8 mouse cellular contexts compared by ENCODE assay signal in the genomic region with DNA sequence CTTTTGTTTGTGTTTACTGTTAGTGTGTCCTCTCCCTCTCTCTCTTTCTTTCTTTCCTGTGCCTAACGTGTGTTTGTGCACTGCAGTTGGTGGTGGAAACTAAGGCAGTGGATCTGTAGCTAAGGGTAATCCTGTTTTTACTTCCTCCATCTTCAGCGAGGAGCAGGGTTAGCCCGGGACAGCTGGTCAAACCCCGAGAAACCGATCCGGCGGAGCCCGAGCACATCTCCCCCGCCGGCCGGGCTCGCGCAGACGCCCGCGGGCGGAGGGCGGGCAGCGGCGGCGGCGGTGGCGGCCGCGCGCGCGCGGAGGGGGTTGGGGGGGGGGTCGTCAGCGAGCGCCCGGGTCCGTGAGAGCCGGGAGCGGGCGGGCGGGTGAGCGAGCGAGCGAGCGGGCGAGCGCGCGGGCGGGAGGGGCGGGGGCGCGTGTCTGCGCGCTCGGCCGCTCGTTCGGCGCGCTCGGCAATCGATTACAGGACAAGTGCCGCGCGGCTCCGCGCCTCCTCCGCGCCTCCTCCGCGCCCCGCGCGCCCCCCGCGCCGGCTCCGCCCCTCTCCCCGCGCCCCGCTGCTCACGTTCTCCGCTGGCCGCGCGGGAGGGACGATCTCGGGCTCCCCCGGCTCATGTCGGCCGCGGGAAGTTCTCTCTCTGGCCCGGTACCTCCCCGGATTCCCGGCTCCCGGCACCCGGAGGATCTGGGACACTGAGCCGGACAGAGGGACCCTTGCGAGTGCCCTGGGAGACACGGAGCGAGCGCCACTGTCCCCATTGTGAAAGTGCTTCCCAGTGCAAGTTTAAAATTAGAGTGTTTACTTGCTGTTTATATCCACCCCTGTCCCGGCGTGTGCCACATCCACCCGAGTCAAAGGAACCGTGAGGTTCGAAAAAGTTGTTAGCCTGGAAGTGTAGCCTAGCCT. TPM values are rescaled to one million over a fixed set of nuclear protein-coding genes. Genes with fewer than 3 reads are reported as not detected.
DNase-seq lines count a peak whose midpoint lies in the region; ATAC-seq and TF ChIP-seq lines count a peak whose summit lies in the region.

A gene (minus strand): TSS at position 170 of the 916 bp plus-strand sequence.

- TF ChIP-seq POLR2A in MEL (IDR thresholded peaks at IDR 0.05; ENCODE audit: control insufficient read depth in 1 of 2, insufficient read depth in 1 of 2, low read depth in 1 of 2, low read length in 2 of 2, poor library complexity in 1 of 2) = no peak

- H3K79me2 ChIP-seq in MEL (ENCODE audit: control insufficient read depth, insufficient read depth, low read length, poor library complexity) = peaks cover 4% of the 10 kb centered on the region; the same call in 1 of the 2 replicates

- TF ChIP-seq EP300 in MEL (IDR thresholded peaks at IDR 0.05; ENCODE audit: low read depth in 1 of 2, low read length in 2 of 2) = no peak

- no peaks in the 10 kb centered on the region for H3K27me3 ChIP-seq in MEL (ENCODE audit: control insufficient read depth in 1 of 2, insufficient read depth in 2 of 2, low read length in 2 of 2)
- no peaks in the 10 kb centered on the region for H3K27me3 ChIP-seq in lung, embryonic 14.5 days (ENCODE audit: insufficient read depth, low read length)

- H3K27ac ChIP-seq in MEL (ENCODE audit: control insufficient read depth, low read depth, low read length) = peak within 1 kb of the TSS; percentile 73
- H3K27ac ChIP-seq in lung, embryonic 14.5 days (ENCODE audit: low read depth) = peak within 1 kb of the TSS; percentile 83

- TF ChIP-seq RAD21 in MEL (IDR thresholded peaks at IDR 0.05; ENCODE audit: low read depth, low read length) = no peak

- peak within 1 kb of the TSS; percentile 93 to 96 for H3K4me3 ChIP-seq in MEL (ENCODE audit: control insufficient read depth in 1 of 2, insufficient read depth in 1 of 2, low read depth in 2 of 2, low read length in 2 of 2)
- H3K4me3 ChIP-seq in lung, embryonic 14.5 days (ENCODE audit: low read depth, low read length) = peak within 1 kb of the TSS; percentile 73

- no peaks in the 10 kb centered on the region for H3K9me3 ChIP-seq in MEL (replicated peaks; ENCODE audit: insufficient read depth, low read length)
- H3K9me3 ChIP-seq in lung, embryonic 14.5 days (ENCODE audit: low read depth, low read length) = no peaks in the 10 kb centered on the region

- peak within 1 kb of the TSS; percentile 87 for H3K9ac ChIP-seq in MEL (ENCODE audit: control insufficient read depth, low read depth, low read length, poor library complexity, severe bottlenecking)
- H3K9ac ChIP-seq in lung, embryonic 14.5 days = peak within 1 kb of the TSS; percentile 69

- WGBS in lung, embryonic 14.5 days = under 1% methylated on average over 59 of the region's 105 CpGs

- H3K4me2 ChIP-seq in lung, embryonic 14.5 days = peak within 1 kb of the TSS; percentile 67

- ATAC-seq in frontal cortex, adult (ENCODE audit: low TSS enrichment) = peak; percentile 75
- peak; percentile 73 to 75 for ATAC-seq in hematopoietic stem cell, adult 5-6 weeks (replicated peaks in 1 of 2; ENCODE audit: insufficient read depth in 1 of 2, low FRiP score in 2 of 2, low TSS enrichment in 1 of 2, low read depth in 1 of 2, poor library complexity in 2 of 2, severe bottlenecking in 2 of 2)
- ATAC-seq in lung, embryonic 14.5 days (ENCODE audit: insufficient read depth) = peak; percentile 92
- ATAC-seq in neutrophil, adult 5-6 weeks (ENCODE audit: extremely low read depth, insufficient number of reproducible peaks, low FRiP score, poor library complexity, severe bottlenecking) = peak; percentile 46; the same call in 1 of the 2 replicates

- peaks cover 3 to 8% of the 10 kb centered on the region in 2 experiments; a peak in 3 of 4 replicates for H3K4me1 ChIP-seq in MEL (ENCODE audit: control insufficient read depth in 1 of 2, insufficient read depth in 2 of 2, low read length in 2 of 2)
- no peaks in the 10 kb centered on the region for H3K4me1 ChIP-seq in lung, embryonic 14.5 days (ENCODE audit: insufficient read depth)

- TF ChIP-seq CTCF in MEL (IDR thresholded peaks at IDR 0.05 in 2 of 3, conservative IDR thresholded peaks at IDR 0.05 in 1 of 3; ENCODE audit: control insufficient read depth in 1 of 3, insufficient read depth in 1 of 3, low read depth in 2 of 3, low read length in 3 of 3, poor library complexity in 1 of 3, severe bottlenecking in 1 of 3) = no peak
- TF ChIP-seq CTCF in lung, embryonic 14.5 days (IDR thresholded peaks at IDR 0.05; ENCODE audit: low read depth) = no peak

- H3K36me3 ChIP-seq in MEL (ENCODE audit: control insufficient read depth in 1 of 2, insufficient read depth in 2 of 2, low read length in 2 of 2) = peaks cover 0 to 21% of the 10 kb centered on the region in 2 experiments; a peak in 2 of 4 replicates
- no peaks in the 10 kb centered on the region for H3K36me3 ChIP-seq in lung, embryonic 14.5 days (ENCODE audit: insufficient read depth)

- DNase-seq in MEL (ENCODE audit: low read depth, low spot score) = peak; percentile 82
- DNase-seq in cerebellum, adult 9-10 months = peak; percentile 68
- DNase-seq in layer of hippocampus, adult 8-10 months (ENCODE audit: low spot score in 2 of 2) = peak; percentile 37 to 62
- DNase-seq in lung, embryonic 14.5 days = peak; percentile 87
- DNase-seq in testis, postnatal 10 days (ENCODE audit: low spot score) = peak; percentile 86

TF ChIP-seq in MEL, 35 proteins besides CTCF, POLR2A, EP300 and RAD21:
- TF ChIP-seq GABPA (IDR thresholded peaks at IDR 0.05; ENCODE audit: low read depth, low read length) (no peak), MEF2A (IDR thresholded peaks at IDR 0.05; ENCODE audit: extremely low read depth, insufficient replicate concordance, low read depth, low read length, poor library complexity, severe bottlenecking) (no peak), GATA1 (IDR thresholded peaks at IDR 0.05; ENCODE audit: low read depth, low read length) (0 out of 2 replicates have a peak, but pooled peaks have one; percentile 1), NRF1 (IDR thresholded peaks at IDR 0.05; ENCODE audit: insufficient read depth, low read depth, low read length, poor library complexity, severe bottlenecking) (0 out of 2 replicates have a peak, but pooled peaks have one; percentile 13), ELF1 (IDR thresholded peaks at IDR 0.05; ENCODE audit: low read depth, low read length) (peak; percentile 31; the same call in 1 of the 2 replicates), SIN3A (IDR thresholded peaks at IDR 0.05; ENCODE audit: low read length) (peak; percentile 79), ETS1 (IDR thresholded peaks at IDR 0.05; ENCODE audit: low read depth, low read length) (0 out of 2 replicates have a peak, but pooled peaks have one; percentile 29), MXI1 (IDR thresholded peaks at IDR 0.05; ENCODE audit: low read depth, low read length) (peak; percentile 48), HCFC1 (IDR thresholded peaks at IDR 0.05; ENCODE audit: low read depth, low read length) (peak; percentile 61), ZKSCAN1 (IDR thresholded peaks at IDR 0.05; ENCODE audit: low read depth, low read length) (no peak)
TF ChIP-seq in MEL: peak in this region for 7.

RNA-seq across cellular contexts. Expression of the gene that starts here (rescaled TPM):
- total RNA-seq in MEL (2012; rRNA removed) = 5.6 and 6.4 TPM in 2 replicates
- polyA plus RNA-seq in MEL (2012; ENCODE audit: insufficient read depth in 1 of 2, insufficient read length in 2 of 2, low read depth in 1 of 2, low replicate concordance in 2 of 2, missing spikeins in 1 of 2) = 1 to 10 TPM in 1 of 2 experiments, not detected in 1; 2.9 TPM
- total RNA-seq in hematopoietic stem cell, adult 5-6 weeks (2017) = 56.7 and 64.6 TPM in 2 replicates
- 10 to 100 TPM in 2 of 4 experiments, 1 to 10 TPM in 2; 6.6 to 16.7 (median 11.8) TPM for total RNA-seq in layer of hippocampus, adult 8-10 months (2022)
- polyA plus RNA-seq in lung, embryonic 14.5 days (2014; fragmentation: Nextera tagmentation; extraction: Ambion mirVana) = 2.9 and 3.4 TPM in 2 replicates
- total RNA-seq in neutrophil, adult 5-6 weeks (2017) = 3.8 and 4.9 TPM in 2 replicates

Comparison
In these comparisons a context has a peak if more than half of its experiments do, and no peak if none do; other contexts are left out.
1. Peak in every context shown above with its lines: DNase-seq, ATAC-seq, H3K4me3 ChIP-seq and H3K27ac ChIP-seq.